Mouse (Mus musculus) liver, embryonic 16.5 days (tissue): ENCODE measurements around the gene Atp6v0a1. TPM values are rescaled to one million over a fixed set of nuclear protein-coding genes. Genes with fewer than 3 reads are reported as not detected.

ENCODE experiments used
- ATAC-seq: fragments of 200-750 bp; cut with Nextera tagmentation; 2 replicates; pipeline ENCODE4 v1.8.0; 2017; ENCODE audit warnings: low read depth, mild to moderate bottlenecking, moderate number of reproducible peaks, moderate library complexity
- H3K27ac ChIP-seq: fragments of 300-500 bp; sonication (generic); 2 replicates; pipeline ENCODE4 v1.5.1; 2014; ENCODE audit warnings: mild to moderate bottlenecking, low read length
- H3K27me3 ChIP-seq: fragments of 300-500 bp; sonication (generic); 2 replicates; pipeline ENCODE4 v1.6.1; 2014; ENCODE audit warnings: low read depth, low read length, mixed read lengths; ENCODE audit not compliant: control insufficient read depth, insufficient read depth
- H3K36me3 ChIP-seq: fragments of 300-500 bp; sonication (generic); 2 replicates; pipeline ENCODE4 v1.6.1; 2014; ENCODE audit warnings: mild to moderate bottlenecking; ENCODE audit not compliant: control insufficient read depth, insufficient read depth
- H3K4me1 ChIP-seq: fragments of 300-500 bp; sonication (generic); 2 replicates; pipeline ENCODE4 v1.6.1; 2014; ENCODE audit warnings: low read depth, low read length, mixed read lengths; ENCODE audit not compliant: control insufficient read depth
- H3K4me2 ChIP-seq: fragments of 300-500 bp; sonication (generic); 2 replicates; pipeline ENCODE4 v1.6.1; 2014; ENCODE audit warnings: low read depth, low read length, mixed read lengths
- H3K4me3 ChIP-seq: fragments of 300-500 bp; sonication (generic); 2 replicates; pipeline ENCODE4 v1.5.1; 2014; ENCODE audit warnings: low read depth, mild to moderate bottlenecking, low read length
- H3K9ac ChIP-seq: fragments of 300-500 bp; sonication (generic); 2 replicates; pipeline ENCODE4 v1.6.1; 2014; ENCODE audit warnings: low read depth, low read length
- H3K9me3 ChIP-seq: fragments of 300-500 bp; sonication (generic); replicated peaks from 2 replicates; pipeline ENCODE4 v1.6.1; 2016; ENCODE audit warnings: low read length; ENCODE audit not compliant: control insufficient read depth
- WGBS: fragments of 180-500 bp; shearing (Covaris S2); extraction: QIAGEN DNeasy Blood & Tissue Kit; methylation state at CpG from one replicate; pipeline ENCODE4 v1.1.7; 2014; ENCODE audit not compliant: insufficient replicate concordance; 5-methylcytosine and 5-hydroxymethylcytosine counted together
- polyA plus RNA-seq: library from polyadenylated mRNA; unstranded; fragments of >200 nt; fragmentation: Nextera tagmentation; extraction: Ambion mirVana; gene quantifications from 2 replicates; pipeline ENCODE4 v1.2.1, GENCODE M21; 2015

The Atp6v0a1 gene
- polyA plus RNA-seq, 1 experiment from 2014 or later, result 47.5 TPM

DNA sequence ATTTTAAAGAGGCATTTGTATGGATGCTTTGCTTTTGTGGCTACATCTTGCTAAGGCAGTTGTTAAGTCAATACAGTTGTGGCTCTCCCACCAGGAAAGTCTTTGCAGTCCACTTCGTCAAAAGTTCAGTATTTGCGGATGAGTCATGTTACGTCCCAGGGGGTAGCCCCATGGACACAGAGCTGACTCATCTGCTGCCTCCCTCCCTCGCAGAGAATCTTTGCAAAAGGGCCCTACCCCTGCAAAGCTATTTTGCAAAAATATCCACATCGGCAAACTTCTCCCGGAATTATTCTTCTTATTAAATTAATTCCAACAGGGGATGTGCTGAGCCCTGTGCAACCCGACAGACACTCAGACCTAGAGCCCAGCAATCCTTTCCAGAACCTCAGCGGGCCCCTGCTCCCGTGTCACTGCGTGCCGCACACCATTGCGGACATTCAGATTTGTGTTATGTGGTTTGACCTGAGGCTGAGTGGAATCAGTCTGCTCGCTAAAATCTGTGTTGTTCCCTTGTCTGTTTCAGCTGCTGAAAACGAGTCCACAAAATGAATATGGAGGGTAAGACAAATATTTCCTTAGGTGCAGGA lies 34.8 kb upstream of the Atp6v0a1 start:
- Histone ChIP-seq H3K36me3 (no peaks in the 10 kb centered on the region), H3K4me3 (no peak overlapping the region), H3K9ac (no peak overlapping the region), H3K27ac (no peak overlapping the region), H3K27me3 (peaks cover 32% of the 10 kb centered on the region), H3K4me1 (peaks cover 9% of the 10 kb centered on the region; the same call in 1 of the 2 replicates), H3K9me3 (no peaks in the 10 kb centered on the region), H3K4me2 (no peak overlapping the region)
- WGBS, result 62% methylated on average over 14 of the region's 14 CpGs
- no peak for ATAC-seq

- WGBS, result 58% methylated on average over 7 of the region's 7 CpGs
- H3K27ac ChIP-seq, result no peak overlapping the region
- H3K27me3 ChIP-seq, result peaks cover 24% of the 10 kb centered on the region
- no peak overlapping the region for H3K4me2 ChIP-seq
- no peak overlapping the region for H3K4me3 ChIP-seq
- peaks cover 3% of the 10 kb centered on the region; the same call in 1 of the 2 replicates for H3K4me1 ChIP-seq
- no peak overlapping the region for H3K9ac ChIP-seq
- no peak for ATAC-seq
- no peaks in the 10 kb centered on the region for H3K9me3 ChIP-seq
- no peaks in the 10 kb centered on the region for H3K36me3 ChIP-seq
Measured at GRCm38 (mm10) chr11:100975241-100975640, 34.0 kb upstream of the Atp6v0a1 start.

- Histone ChIP-seq H3K9ac (no peak overlapping the region), H3K4me1 (no peaks in the 10 kb centered on the region), H3K4me2 (no peak overlapping the region), H3K27me3 (no peaks in the 10 kb centered on the region), H3K36me3 (no peaks in the 10 kb centered on the region), H3K9me3 (no peaks in the 10 kb centered on the region), H3K4me3 (no peak overlapping the region), H3K27ac (peak overlapping the region; percentile 54)
- ATAC-seq, result peak; percentile 80
- 46% methylated on average over 8 of the region's 8 CpGs for WGBS
Measured at GRCm38 (mm10) chr11:100979887-100980286, 29.4 kb upstream of the Atp6v0a1 start.

GRCm38 (mm10) chr11:100980438-100980837 lies 28.8 kb upstream of the Atp6v0a1 start:
- Histone ChIP-seq H3K36me3 (no peaks in the 10 kb centered on the region), H3K27ac (peak overlapping the region; percentile 48), H3K4me3 (no peak overlapping the region), H3K4me2 (no peak overlapping the region), H3K9ac (no peak overlapping the region), H3K4me1 (no peaks in the 10 kb centered on the region), H3K9me3 (no peaks in the 10 kb centered on the region), H3K27me3 (no peaks in the 10 kb centered on the region)
- ATAC-seq, result no peak
- WGBS, result 41% methylated on average over 1 of the region's 1 CpGs

- Histone ChIP-seq H3K4me2 (no peak overlapping the region), H3K9ac (no peak overlapping the region), H3K36me3 (no peaks in the 10 kb centered on the region), H3K27ac (no peak overlapping the region), H3K4me1 (no peaks in the 10 kb centered on the region), H3K27me3 (no peaks in the 10 kb centered on the region), H3K9me3 (no peaks in the 10 kb centered on the region), H3K4me3 (no peak overlapping the region)
- ATAC-seq, result no peak
- WGBS, result 71% methylated on average over 3 of the region's 3 CpGs
Measured at GRCm38 (mm10) chr11:100981236-100981635, 28.0 kb upstream of the Atp6v0a1 start.

- H3K4me2 ChIP-seq, result no peak overlapping the region
- H3K9ac ChIP-seq, result no peak overlapping the region
- WGBS, result 34% methylated on average over 8 of the region's 8 CpGs
- H3K27ac ChIP-seq, result no peak overlapping the region
- H3K36me3 ChIP-seq, result no peaks in the 10 kb centered on the region
- H3K4me3 ChIP-seq, result no peak overlapping the region
- ATAC-seq, result no peak
- H3K9me3 ChIP-seq, result no peaks in the 10 kb centered on the region
- H3K27me3 ChIP-seq, result no peaks in the 10 kb centered on the region
- no peaks in the 10 kb centered on the region for H3K4me1 ChIP-seq
Measured at GRCm38 (mm10) chr11:100982087-100982486, 27.2 kb upstream of the Atp6v0a1 start.

DNA sequence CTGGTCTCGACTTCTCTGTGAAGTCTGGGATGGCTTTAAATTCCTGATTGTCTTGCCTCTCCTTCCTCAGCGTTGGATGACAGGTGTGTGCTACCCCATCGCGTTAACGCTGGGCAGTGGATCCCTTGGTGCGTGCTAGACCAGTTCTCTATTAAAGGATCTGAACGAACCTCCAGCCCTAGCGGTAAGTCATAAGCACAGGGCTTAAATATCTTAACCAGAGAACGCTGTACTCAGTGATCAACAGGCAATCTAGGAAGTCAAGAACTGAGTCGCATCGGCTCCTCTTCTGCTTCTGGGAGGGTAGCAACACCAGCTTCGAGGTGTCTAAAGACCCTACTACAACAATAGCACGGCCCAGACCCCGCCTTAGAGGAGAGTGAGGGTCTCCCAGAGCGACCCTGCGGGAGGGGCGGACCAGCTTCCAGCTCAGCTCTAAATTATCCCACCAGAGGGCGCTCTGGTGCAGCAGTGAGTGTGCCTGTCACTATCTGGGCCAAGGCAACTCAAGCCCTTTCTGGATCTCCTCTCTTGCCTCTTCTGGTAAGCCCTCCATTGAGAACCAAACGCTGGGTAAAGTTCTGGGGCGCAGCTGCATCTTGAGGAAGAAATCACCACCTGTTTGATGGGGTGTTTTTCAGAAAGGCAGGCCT lies 26.0 kb upstream of the Atp6v0a1 start:
- ATAC-seq, result 0 out of 2 replicates have a peak, but pooled peaks have one; percentile 40
- H3K27ac ChIP-seq, result no peak overlapping the region
- peak overlapping the region; percentile 25 for H3K4me3 ChIP-seq
- H3K27me3 ChIP-seq, result no peaks in the 10 kb centered on the region
- 0 out of 2 replicates have a peak overlapping the region, but pooled peaks have one; percentile 3 for H3K9ac ChIP-seq
- no peaks in the 10 kb centered on the region for H3K4me1 ChIP-seq
- WGBS, result 3% methylated on average over 20 of the region's 20 CpGs
- H3K9me3 ChIP-seq, result no peaks in the 10 kb centered on the region
- peak overlapping the region; percentile 35 for H3K4me2 ChIP-seq
- no peaks in the 10 kb centered on the region for H3K36me3 ChIP-seq

DNA sequence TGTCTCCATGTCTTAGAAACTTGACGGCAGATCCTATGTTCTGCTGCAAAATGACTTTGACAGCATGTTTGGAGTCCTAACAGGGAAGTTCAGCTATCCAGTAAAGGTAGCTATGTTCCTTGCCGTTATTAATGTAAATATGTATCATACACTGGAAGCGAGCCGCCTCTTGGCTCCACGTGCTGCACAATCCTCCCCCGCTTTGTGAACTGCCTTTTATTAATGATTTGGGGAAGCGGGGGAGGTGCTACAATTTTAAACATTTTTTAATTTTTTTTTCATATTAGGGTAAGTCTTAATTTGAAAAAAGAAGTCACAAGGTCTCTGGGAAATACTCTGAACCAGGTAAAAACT lies 25.5 kb upstream of the Atp6v0a1 start:
- H3K4me1 ChIP-seq, result no peaks in the 10 kb centered on the region
- no peak for ATAC-seq
- H3K4me2 ChIP-seq, result no peak overlapping the region
- 66% methylated on average over 7 of the region's 7 CpGs for WGBS
- no peaks in the 10 kb centered on the region for H3K9me3 ChIP-seq
- no peak overlapping the region for H3K27ac ChIP-seq
- H3K27me3 ChIP-seq, result no peaks in the 10 kb centered on the region
- H3K36me3 ChIP-seq, result no peaks in the 10 kb centered on the region
- no peak overlapping the region for H3K9ac ChIP-seq
- H3K4me3 ChIP-seq, result no peak overlapping the region

DNA sequence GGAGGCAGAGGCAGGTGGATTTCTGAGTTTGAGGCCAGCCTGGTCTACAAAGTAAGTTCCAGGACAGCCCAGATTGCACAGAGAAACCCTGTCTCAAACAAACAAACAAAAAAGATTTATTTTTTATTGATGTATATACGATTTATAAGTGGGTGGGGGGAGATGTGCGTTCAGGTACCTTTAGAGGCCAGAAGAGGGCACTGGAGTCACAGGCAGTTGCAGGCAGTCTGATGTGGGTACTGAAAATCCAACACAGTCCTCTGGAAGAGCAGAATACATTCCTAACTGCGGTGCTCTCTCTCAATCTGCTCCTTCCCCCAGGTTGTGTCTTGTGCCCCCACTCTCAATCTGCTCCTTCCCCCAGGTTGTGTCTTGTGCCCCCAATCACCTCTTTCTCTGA lies 23.6 kb upstream of the Atp6v0a1 start:
- WGBS, result 57% methylated on average over 3 of the region's 3 CpGs
- Histone ChIP-seq H3K4me3 (no peak overlapping the region), H3K27me3 (no peaks in the 10 kb centered on the region), H3K4me1 (no peaks in the 10 kb centered on the region), H3K9me3 (no peaks in the 10 kb centered on the region), H3K36me3 (no peaks in the 10 kb centered on the region), H3K4me2 (no peak overlapping the region), H3K27ac (no peak overlapping the region), H3K9ac (no peak overlapping the region)
- no peak for ATAC-seq
